Mouse (Mus musculus) brain, embryonic 14.5 days (tissue): Measurements from ENCODE around the gene Rhbdf2.

Experiments
- CTCF ChIP-seq: fragments of 200-500 bp; IDR thresholded peaks from 2 replicates; pipeline ENCODE4 v1.5.1; 2012; ENCODE audit warnings: inconsistent platforms, mild to moderate bottlenecking, moderate library complexity, borderline replicate concordance; ENCODE audit not compliant: insufficient read depth, insufficient read length; ENCODE audit errors: extremely low read depth
- POLR2A ChIP-seq: fragments of 200-500 bp; IDR thresholded peaks from 2 replicates; pipeline ENCODE4 v1.6.1; 2012; ENCODE audit warnings: mild to moderate bottlenecking, inconsistent platforms, borderline replicate concordance; ENCODE audit not compliant: poor library complexity, insufficient read depth, insufficient read length, severe bottlenecking; ENCODE audit errors: extremely low read depth

GRCm38 (mm10) chr11:116596766-116597165, 30.1 kb downstream of the Rhbdf2 start:
- TF ChIP-seq POLR2A (no peak), CTCF (no peak)
